Mouse (Mus musculus) lung, adult 2 months (tissue): ENCODE results near the gene Vgll4.

ENCODE experiments used
- CTCF ChIP-seq: fragments of 200-500 bp; IDR thresholded peaks from 2 replicates; pipeline ENCODE4 v1.5.1; 2011; ENCODE audit warnings: mild to moderate bottlenecking, low read length, control low read depth; ENCODE audit not compliant: insufficient read depth
- POLR2A ChIP-seq: fragments of 200-500 bp; IDR thresholded peaks from 2 replicates; pipeline ENCODE4 v1.6.1; 2011; ENCODE audit warnings: low read depth, mild to moderate bottlenecking, control low read depth, low read length, borderline replicate concordance; ENCODE audit errors: extremely low read depth

- TF ChIP-seq CTCF = peak; percentile 40; the same call in 1 of the 2 replicates
- TF ChIP-seq POLR2A = no peak
Measured at GRCm38 (mm10) chr6:114888922-114889321, 80.9 kb downstream of the Vgll4 start.
